In the genomic region with DNA sequence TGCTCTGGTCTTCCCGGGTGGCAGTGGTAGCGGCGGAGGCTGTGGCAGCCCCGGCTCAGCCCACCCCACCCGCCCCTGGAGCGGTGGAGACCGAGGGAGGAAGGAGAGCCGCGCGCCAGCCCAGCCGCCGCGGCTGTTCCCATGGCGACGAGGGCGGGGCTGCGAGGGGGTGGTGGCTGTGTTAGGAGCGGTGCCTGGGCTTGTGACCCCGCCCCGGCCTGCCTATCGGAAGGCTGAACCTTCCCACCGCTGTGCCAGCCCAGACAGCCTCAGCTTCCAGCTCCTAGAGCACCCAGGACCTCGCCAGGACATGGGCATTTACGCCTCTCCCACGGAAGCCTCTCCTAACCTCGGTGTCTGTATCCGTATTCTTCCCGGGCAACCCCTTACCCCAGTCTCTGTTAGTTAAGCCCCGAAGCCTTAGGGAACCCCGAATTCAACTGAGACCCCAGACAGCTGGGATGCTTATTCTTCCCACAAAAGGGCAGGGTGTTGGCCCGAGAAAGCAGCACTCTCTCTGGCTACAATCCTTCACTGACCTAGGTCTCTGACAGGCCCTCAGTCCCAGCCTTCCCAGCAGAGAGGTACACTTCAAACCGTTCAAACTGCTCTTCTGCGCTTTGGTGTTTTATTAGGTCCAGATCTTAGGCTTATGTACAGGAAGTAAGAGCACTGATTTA, we compare ENCODE assay signal across 8 mouse cellular contexts. TPM values are rescaled to one million over a fixed set of nuclear protein-coding genes. Genes with fewer than 3 reads are reported as not detected.
DNase-seq lines count a peak whose midpoint lies in the region; ATAC-seq and TF ChIP-seq lines count a peak whose summit lies in the region.

Ctxn1 (minus strand) TSS at position 150 of the 680 bp plus-strand sequence.

- peaks cover 42% of the 10 kb centered on the region for H3K4me1 ChIP-seq in erythroblast, embryonic 14.5 days (ENCODE audit: control insufficient read depth)
- H3K4me1 ChIP-seq in heart, embryonic 12.5 days (replicated peaks) = peaks cover 26% of the 10 kb centered on the region
- peaks cover 5% of the 10 kb centered on the region; the same call in 1 of the 2 replicates for H3K4me1 ChIP-seq in kidney, postnatal 0 days (replicated peaks; ENCODE audit: insufficient read depth, low read length)
- H3K4me1 ChIP-seq in liver, embryonic 12.5 days = peaks cover 24% of the 10 kb centered on the region
- H3K4me1 ChIP-seq in stomach, embryonic 14.5 days (ENCODE audit: control insufficient read depth, insufficient read depth, low read length) = peaks cover 12% of the 10 kb centered on the region; the same call in 1 of the 2 replicates

- H3K9ac ChIP-seq in heart, embryonic 12.5 days = peak within 1 kb of the TSS; percentile 83
- peak within 1 kb of the TSS; percentile 74 for H3K9ac ChIP-seq in kidney, postnatal 0 days (ENCODE audit: low read depth, low read length)
- H3K9ac ChIP-seq in liver, embryonic 12.5 days = peak within 1 kb of the TSS; percentile 70
- peak within 1 kb of the TSS; percentile 73 for H3K9ac ChIP-seq in stomach, embryonic 14.5 days (replicated peaks; ENCODE audit: low read depth, low read length)

- 7% methylated on average over 29 of the region's 33 CpGs for WGBS in heart, embryonic 12.5 days
- WGBS in kidney, postnatal 0 days = 5% methylated on average over 32 of the region's 33 CpGs
- 9% methylated on average over 33 of the region's 33 CpGs for WGBS in liver, embryonic 12.5 days (ENCODE audit: insufficient replicate concordance)
- 6% methylated on average over 26 of the region's 33 CpGs for WGBS in stomach, embryonic 14.5 days

- H3K27ac ChIP-seq in heart, embryonic 12.5 days (ENCODE audit: poor library complexity, severe bottlenecking) = peak within 1 kb of the TSS; percentile 52
- H3K27ac ChIP-seq in kidney, postnatal 0 days = peak within 1 kb of the TSS; percentile 47; the same call in 1 of the 2 replicates
- H3K27ac ChIP-seq in liver, embryonic 12.5 days = peak within 1 kb of the TSS; percentile 75
- H3K27ac ChIP-seq in stomach, embryonic 14.5 days (ENCODE audit: low read length) = peak within 1 kb of the TSS; percentile 84

- ATAC-seq in heart, embryonic 12.5 days (ENCODE audit: insufficient number of reproducible peaks, low FRiP score) = peak; percentile 95
- peak; percentile 92 for ATAC-seq in kidney, postnatal 0 days (replicated peaks; ENCODE audit: low FRiP score, low read depth)
- ATAC-seq in liver, embryonic 12.5 days = peak; percentile 94
- peak; percentile 92 for ATAC-seq in stomach, embryonic 14.5 days (ENCODE audit: insufficient number of reproducible peaks, insufficient read depth, low FRiP score, low read depth)

- H3K4me3 ChIP-seq in erythroblast, embryonic 14.5 days (replicated peaks) = peak within 1 kb of the TSS; percentile 69
- peak within 1 kb of the TSS; percentile 74 for H3K4me3 ChIP-seq in heart, embryonic 12.5 days
- peak within 1 kb of the TSS; percentile 72 for H3K4me3 ChIP-seq in kidney, postnatal 0 days (replicated peaks; ENCODE audit: low read depth, low read length)
- H3K4me3 ChIP-seq in liver, embryonic 12.5 days = peak within 1 kb of the TSS; percentile 64
- H3K4me3 ChIP-seq in stomach, embryonic 14.5 days (ENCODE audit: low read depth, low read length) = peak within 1 kb of the TSS; percentile 76

- DNase-seq in CD4-positive helper T cell, adult 2 months (ENCODE audit: low read depth, low spot score) = peak; percentile 93
- peak; percentile 82 for DNase-seq in brain, embryonic 18.5 days (ENCODE audit: low read depth, low spot score)
- peak; percentile 95 for DNase-seq in kidney, postnatal 0 days (ENCODE audit: low spot score)
- peak; percentile 88 to 91 for DNase-seq in natural killer cell, adult 2 months (ENCODE audit: low spot score in 2 of 2)

- H3K27me3 ChIP-seq in erythroblast, embryonic 14.5 days (ENCODE audit: control insufficient read depth) = no peaks in the 10 kb centered on the region
- H3K27me3 ChIP-seq in heart, embryonic 12.5 days (replicated peaks) = no peaks in the 10 kb centered on the region
- no peaks in the 10 kb centered on the region for H3K27me3 ChIP-seq in kidney, postnatal 0 days (ENCODE audit: insufficient read depth, low read length)
- no peaks in the 10 kb centered on the region for H3K27me3 ChIP-seq in liver, embryonic 12.5 days (replicated peaks)
- H3K27me3 ChIP-seq in stomach, embryonic 14.5 days (ENCODE audit: control insufficient read depth, insufficient read depth, low read length) = no peaks in the 10 kb centered on the region

- H3K4me2 ChIP-seq in heart, embryonic 12.5 days = peak within 1 kb of the TSS; percentile 92
- peak within 1 kb of the TSS; percentile 75 for H3K4me2 ChIP-seq in kidney, postnatal 0 days (ENCODE audit: low read length)
- H3K4me2 ChIP-seq in liver, embryonic 12.5 days = peak within 1 kb of the TSS; percentile 99
- peak within 1 kb of the TSS; percentile 76 for H3K4me2 ChIP-seq in stomach, embryonic 14.5 days (replicated peaks; ENCODE audit: low read depth, low read length)

- H3K9me3 ChIP-seq in erythroblast, embryonic 14.5 days (ENCODE audit: control insufficient read depth, low read length) = no peaks in the 10 kb centered on the region
- H3K9me3 ChIP-seq in heart, embryonic 12.5 days (replicated peaks) = no peaks in the 10 kb centered on the region
- no peaks in the 10 kb centered on the region for H3K9me3 ChIP-seq in kidney, postnatal 0 days (replicated peaks; ENCODE audit: low read length)
- no peaks in the 10 kb centered on the region for H3K9me3 ChIP-seq in liver, embryonic 12.5 days (replicated peaks)
- no peaks in the 10 kb centered on the region for H3K9me3 ChIP-seq in stomach, embryonic 14.5 days (ENCODE audit: control insufficient read depth, low read depth, low read length)

- peaks cover 86% of the 10 kb centered on the region for H3K36me3 ChIP-seq in erythroblast, embryonic 14.5 days (ENCODE audit: control insufficient read depth)
- H3K36me3 ChIP-seq in heart, embryonic 12.5 days = peaks cover 78% of the 10 kb centered on the region
- H3K36me3 ChIP-seq in kidney, postnatal 0 days (ENCODE audit: insufficient read depth, low read length) = peaks cover 35% of the 10 kb centered on the region
- H3K36me3 ChIP-seq in liver, embryonic 12.5 days = peaks cover 76% of the 10 kb centered on the region
- peaks cover 60% of the 10 kb centered on the region for H3K36me3 ChIP-seq in stomach, embryonic 14.5 days (ENCODE audit: control insufficient read depth, insufficient read depth, low read length)

- TF ChIP-seq CTCF in kidney, postnatal 0 days (IDR thresholded peaks at IDR 0.05; ENCODE audit: low read depth) = 0 out of 2 replicates have a peak, but pooled peaks have one; percentile 4

RNA-seq across cellular contexts. Expression of gene Ctxn1, which starts in this region (rescaled TPM):
- polyA plus RNA-seq in erythroblast, embryonic 14.5 days (2012) = 0.32 and 0.42 TPM in 2 replicates
- polyA plus RNA-seq in heart, embryonic 12.5 days (2016; fragmentation: Nextera tagmentation; extraction: Ambion mirVana) = 36.1 and 36.2 TPM in 2 replicates
- polyA plus RNA-seq in kidney, postnatal 0 days (2015; fragmentation: Nextera tagmentation; extraction: Ambion mirVana) = 78.0 and 78.6 TPM in 2 replicates
- 5.5 and 7.1 TPM in 2 replicates for polyA plus RNA-seq in liver, embryonic 12.5 days (2016; fragmentation: Nextera tagmentation; extraction: Ambion mirVana)
- 82.9 and 87.4 TPM in 2 replicates for polyA plus RNA-seq in stomach, embryonic 14.5 days (2014; fragmentation: Nextera tagmentation; extraction: Ambion mirVana)

Comparison
In these comparisons a context has a peak if more than half of its experiments do, and no peak if none do; other contexts are left out.
1. Peak in every context shown above with its lines: DNase-seq, ATAC-seq, H3K4me3 ChIP-seq and H3K27ac ChIP-seq.